Mouse (Mus musculus) ES-Bruce4 (cell line): ENCODE data around the gene Pklr.

Source experiments
- CTCF ChIP-seq: IDR thresholded peaks from one replicate; pipeline ENCODE4 v1.8.1; 2011; ENCODE audit warnings: low read depth, low read length
- POLR2A ChIP-seq: IDR thresholded peaks from one replicate; pipeline ENCODE4 v1.8.1; 2011; ENCODE audit warnings: low read length; ENCODE audit not compliant: insufficient read depth

DNA sequence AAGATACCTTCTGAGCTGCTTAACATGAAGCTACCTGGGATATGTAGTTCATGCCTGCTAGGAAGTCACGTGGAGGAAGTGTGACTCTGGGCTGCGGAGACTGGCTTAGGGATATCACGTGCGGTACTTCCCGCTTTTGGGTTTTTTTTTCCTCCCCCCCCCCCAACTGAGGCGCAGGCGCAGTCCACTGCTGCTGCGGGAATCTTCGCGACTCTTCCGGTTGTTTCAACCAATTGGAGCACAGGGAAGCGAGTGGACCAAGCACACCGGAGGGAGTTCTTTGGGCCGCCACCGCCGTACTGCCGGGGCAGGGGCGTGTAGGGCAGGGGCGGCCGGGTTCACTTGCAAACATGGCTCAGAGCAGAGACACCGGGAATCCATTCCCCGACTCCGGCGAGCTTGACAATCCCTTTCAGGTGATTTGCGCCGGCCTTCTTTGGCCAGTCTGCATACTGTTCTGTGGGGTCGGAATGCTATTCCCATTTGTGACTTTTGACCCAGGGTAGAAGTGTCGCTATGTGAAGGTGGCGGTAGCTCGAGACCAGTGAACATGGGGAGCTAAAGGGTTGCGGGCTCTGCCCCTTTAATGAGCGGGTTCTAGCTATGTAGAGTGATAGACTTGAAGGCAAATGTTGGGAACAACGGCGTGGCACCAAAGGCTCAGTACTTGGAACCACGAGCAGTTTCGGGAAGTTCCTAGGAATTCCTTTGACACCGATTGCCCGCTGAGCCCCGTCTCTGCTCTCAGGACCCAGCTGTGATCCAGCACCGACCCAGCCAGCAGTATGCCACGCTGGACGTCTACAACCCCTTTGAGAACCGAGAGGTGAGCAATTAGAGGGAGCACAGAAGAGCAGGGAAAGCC lies 41.5 kb downstream of the Pklr start, which contains the start of gene Scamp3:
- TF ChIP-seq CTCF = no peak
- no peak for TF ChIP-seq POLR2A
